Mouse (Mus musculus): ENCODE data around the gene Pik3c2b. TPM values are rescaled to one million over a fixed set of nuclear protein-coding genes. Genes with fewer than 3 reads are reported as not detected.

The Pik3c2b gene
- polyA plus RNA-seq, 1 experiment from 2014 or later, result 22.0 TPM

DNA sequence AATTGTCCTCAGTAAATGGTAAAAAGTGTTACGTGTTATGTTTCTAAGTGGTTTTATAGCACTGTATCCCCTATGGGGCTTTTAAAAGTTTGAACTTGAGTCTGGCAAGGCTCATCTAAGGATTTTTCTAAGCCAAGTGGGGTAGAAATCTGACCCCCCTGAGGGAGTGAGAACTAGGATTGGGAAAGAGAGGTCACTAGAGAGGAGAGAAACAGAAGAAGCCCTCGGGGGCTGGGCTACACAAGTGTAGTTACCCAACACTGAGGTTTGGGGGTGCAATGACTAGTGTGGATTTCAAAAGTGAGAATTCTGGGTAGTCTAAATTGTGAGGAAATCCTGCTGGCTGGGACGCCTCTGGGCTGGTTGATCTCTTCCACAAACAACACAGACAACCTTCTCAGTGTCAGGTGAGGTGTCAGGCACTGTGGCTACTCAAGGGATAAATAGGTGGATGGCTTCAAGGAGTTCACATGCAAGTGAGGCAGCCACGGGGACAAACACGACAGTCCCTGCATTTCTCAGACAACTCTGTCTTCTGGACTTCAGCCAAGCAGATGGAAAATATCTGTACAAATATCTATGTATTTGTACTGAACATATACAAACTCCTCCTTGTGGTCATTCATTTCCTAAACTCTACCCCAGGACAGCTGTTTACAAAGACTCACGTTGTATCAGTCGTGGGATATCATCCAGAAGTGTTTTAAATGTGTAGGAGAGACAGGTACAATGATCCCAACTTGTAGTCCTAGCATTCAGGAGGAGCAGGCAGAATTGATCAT lies 74.7 kb downstream of the Pik3c2b start:
- H3K4me2 ChIP-seq, result no peak overlapping the region
- H3K36me3 ChIP-seq (replicated peaks), result no peaks in the 10 kb centered on the region
- H3K9ac ChIP-seq, result no peak overlapping the region
- H3K4me3 ChIP-seq (replicated peaks), result no peak overlapping the region
- ATAC-seq (ENCODE audit: low FRiP score), result no peak
- no peaks in the 10 kb centered on the region for H3K27me3 ChIP-seq
- no peak overlapping the region for H3K27ac ChIP-seq
- H3K4me1 ChIP-seq, result no peaks in the 10 kb centered on the region
- 74% methylated on average over 7 of the region's 7 CpGs for WGBS
- 0 out of 2 replicates have a peak, but pooled peaks cover under 1% of the 10 kb centered on the region for H3K9me3 ChIP-seq

DNA sequence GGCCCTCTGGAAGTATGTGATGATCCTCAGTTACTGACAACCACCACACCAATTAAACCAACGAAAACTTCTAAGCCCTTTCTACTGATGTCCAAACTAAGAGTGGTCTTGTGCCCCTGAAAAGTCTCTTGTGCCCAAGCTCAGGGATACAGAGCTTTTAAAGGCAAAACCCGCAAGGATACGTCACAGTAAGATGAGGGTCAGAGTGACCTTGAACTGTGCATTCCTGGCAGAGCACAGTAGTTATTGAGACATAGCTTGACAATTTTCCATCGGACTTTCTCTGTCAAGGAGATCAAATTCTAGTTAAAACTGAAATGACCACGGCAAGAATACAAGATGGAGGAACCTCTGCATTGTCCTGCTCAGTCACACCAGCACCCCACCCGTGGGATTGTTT lies 75.8 kb downstream of the Pik3c2b start:
- Histone ChIP-seq H3K27ac (no peak overlapping the region), H3K4me3 (replicated peaks) (no peak overlapping the region), H3K36me3 (replicated peaks) (no peaks in the 10 kb centered on the region), H3K9ac (no peak overlapping the region), H3K9me3 (no peaks in the 10 kb centered on the region), H3K4me2 (no peak overlapping the region), H3K4me1 (no peaks in the 10 kb centered on the region), H3K27me3 (no peaks in the 10 kb centered on the region)
- WGBS, result 69% methylated on average over 6 of the region's 6 CpGs
- no peak for ATAC-seq (ENCODE audit: low FRiP score)

DNA sequence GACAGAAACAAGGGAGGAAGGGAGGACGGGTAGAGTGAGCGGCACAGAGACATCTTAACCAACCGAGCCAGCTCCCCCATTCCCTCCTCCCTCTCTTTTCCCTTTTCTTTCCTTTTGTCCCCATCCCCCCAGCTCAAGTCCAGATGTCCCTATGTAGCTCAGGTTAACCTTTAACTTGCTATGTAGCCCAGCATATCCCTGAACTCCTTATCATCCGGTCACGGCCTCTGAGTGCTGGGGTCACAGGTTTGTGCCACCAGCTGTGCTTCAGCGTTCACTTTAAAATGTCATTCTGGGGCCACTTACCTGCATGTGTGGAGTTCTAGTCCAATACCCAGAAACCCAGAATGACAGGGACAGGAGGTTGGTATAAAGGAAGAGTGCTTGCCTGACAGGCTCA lies 78.7 kb downstream of the Pik3c2b start:
- no peak overlapping the region for H3K9ac ChIP-seq
- no peak for ATAC-seq (ENCODE audit: low FRiP score)
- H3K4me2 ChIP-seq, result no peak overlapping the region
- H3K27me3 ChIP-seq, result no peaks in the 10 kb centered on the region
- peaks cover 2% of the 10 kb centered on the region for H3K4me1 ChIP-seq
- no peaks in the 10 kb centered on the region for H3K36me3 ChIP-seq (replicated peaks)
- H3K9me3 ChIP-seq, result no peaks in the 10 kb centered on the region
- H3K4me3 ChIP-seq (replicated peaks), result no peak overlapping the region
- no peak overlapping the region for H3K27ac ChIP-seq
- 85% methylated on average over 6 of the region's 6 CpGs for WGBS

DNA sequence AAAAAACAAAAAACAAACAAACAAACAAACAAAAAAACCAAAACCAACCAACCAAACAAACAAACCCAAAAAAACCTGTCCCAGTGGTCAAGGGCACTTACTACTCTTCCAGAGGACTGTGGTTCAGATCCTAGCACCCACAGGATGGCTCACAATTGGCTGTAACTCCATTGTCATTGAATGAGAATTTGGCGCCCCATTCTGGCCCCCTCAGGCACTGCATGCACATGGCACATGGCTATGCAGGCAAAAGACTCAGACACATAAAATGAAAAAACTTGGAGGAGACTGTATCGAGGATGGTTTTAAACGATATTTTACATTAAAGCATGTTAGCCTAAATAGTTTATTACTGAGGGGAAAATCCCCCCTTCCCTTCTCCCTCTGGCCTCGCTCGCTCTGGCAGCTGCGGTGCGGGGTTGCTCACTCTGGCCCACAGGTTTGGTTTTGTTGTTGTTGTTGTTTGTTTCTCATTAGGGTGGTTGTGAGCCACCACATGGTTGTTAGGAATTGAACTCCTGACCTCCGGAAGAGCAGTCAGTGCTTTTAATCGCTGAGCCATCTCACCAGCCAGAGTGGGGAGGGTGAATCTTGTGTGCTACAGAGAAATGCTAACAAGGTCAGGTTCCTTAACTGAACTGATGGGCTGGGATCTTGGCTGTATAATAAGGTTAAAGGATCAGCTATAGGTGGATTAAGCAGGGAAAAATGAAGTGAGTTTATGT lies 80.3 kb downstream of the Pik3c2b start:
- H3K4me3 ChIP-seq (replicated peaks), result no peak overlapping the region
- no peak for ATAC-seq (ENCODE audit: low FRiP score)
- 89% methylated on average over 9 of the region's 9 CpGs for WGBS
- no peak overlapping the region for H3K4me2 ChIP-seq
- H3K27me3 ChIP-seq, result no peaks in the 10 kb centered on the region
- peaks cover 17% of the 10 kb centered on the region for H3K4me1 ChIP-seq
- no peak overlapping the region for H3K27ac ChIP-seq
- H3K9me3 ChIP-seq, result no peaks in the 10 kb centered on the region
- no peaks in the 10 kb centered on the region for H3K36me3 ChIP-seq (replicated peaks)
- no peak overlapping the region for H3K9ac ChIP-seq

DNA sequence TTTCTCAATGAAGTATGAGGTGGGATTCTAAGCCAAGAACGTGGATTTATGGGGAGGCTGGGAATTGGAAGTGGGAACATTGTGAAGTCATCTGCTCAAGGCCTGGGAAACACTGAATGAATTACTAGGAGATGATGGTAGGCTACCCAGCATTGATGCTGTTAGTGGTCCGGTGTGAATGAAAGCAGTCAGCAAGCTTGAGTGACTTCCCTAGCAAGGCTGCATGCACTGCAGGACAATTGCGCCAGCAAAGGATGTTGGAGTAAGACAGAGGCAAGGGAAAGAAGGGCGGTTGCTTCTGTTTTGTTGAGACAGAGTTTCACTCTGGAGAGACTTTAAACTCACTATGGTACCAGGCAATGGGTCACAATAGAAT lies 80.9 kb downstream of the Pik3c2b start:
- no peaks in the 10 kb centered on the region for H3K27me3 ChIP-seq
- ATAC-seq (ENCODE audit: low FRiP score), result no peak
- H3K9me3 ChIP-seq, result no peaks in the 10 kb centered on the region
- no peak overlapping the region for H3K27ac ChIP-seq
- no peak overlapping the region for H3K9ac ChIP-seq
- no peaks in the 10 kb centered on the region for H3K36me3 ChIP-seq (replicated peaks)
- no peak overlapping the region for H3K4me3 ChIP-seq (replicated peaks)
- 71% methylated on average over 4 of the region's 4 CpGs for WGBS
- peaks cover 17% of the 10 kb centered on the region for H3K4me1 ChIP-seq
- H3K4me2 ChIP-seq, result no peak overlapping the region

DNA sequence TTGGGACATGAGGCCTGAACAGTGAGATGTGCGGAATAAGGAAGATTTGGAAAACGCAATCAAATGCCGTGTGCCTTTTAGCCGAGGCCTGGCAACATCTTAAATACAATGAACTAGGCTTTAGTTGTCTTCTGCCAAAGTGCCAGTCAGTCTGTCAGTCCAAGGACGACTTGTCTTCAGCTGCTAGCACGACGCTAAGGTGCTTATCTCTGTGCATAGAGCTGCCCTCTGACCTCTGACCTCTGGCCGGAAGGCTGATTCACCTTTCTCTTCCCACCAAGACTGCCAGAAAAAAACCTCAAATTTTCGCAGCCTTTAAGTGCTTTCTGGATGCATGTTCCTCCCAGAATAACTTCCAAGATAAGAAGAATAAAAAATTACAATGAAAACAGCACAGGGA lies 81.9 kb downstream of the Pik3c2b start:
- peaks cover 20% of the 10 kb centered on the region for H3K4me1 ChIP-seq
- H3K27ac ChIP-seq, result no peak overlapping the region
- H3K4me3 ChIP-seq (replicated peaks), result no peak overlapping the region
- no peaks in the 10 kb centered on the region for H3K36me3 ChIP-seq (replicated peaks)
- ATAC-seq (ENCODE audit: low FRiP score), result no peak
- 58% methylated on average over 9 of the region's 9 CpGs for WGBS
- no peak overlapping the region for H3K4me2 ChIP-seq
- H3K9me3 ChIP-seq, result no peaks in the 10 kb centered on the region
- H3K9ac ChIP-seq, result no peak overlapping the region
- H3K27me3 ChIP-seq, result no peaks in the 10 kb centered on the region

DNA sequence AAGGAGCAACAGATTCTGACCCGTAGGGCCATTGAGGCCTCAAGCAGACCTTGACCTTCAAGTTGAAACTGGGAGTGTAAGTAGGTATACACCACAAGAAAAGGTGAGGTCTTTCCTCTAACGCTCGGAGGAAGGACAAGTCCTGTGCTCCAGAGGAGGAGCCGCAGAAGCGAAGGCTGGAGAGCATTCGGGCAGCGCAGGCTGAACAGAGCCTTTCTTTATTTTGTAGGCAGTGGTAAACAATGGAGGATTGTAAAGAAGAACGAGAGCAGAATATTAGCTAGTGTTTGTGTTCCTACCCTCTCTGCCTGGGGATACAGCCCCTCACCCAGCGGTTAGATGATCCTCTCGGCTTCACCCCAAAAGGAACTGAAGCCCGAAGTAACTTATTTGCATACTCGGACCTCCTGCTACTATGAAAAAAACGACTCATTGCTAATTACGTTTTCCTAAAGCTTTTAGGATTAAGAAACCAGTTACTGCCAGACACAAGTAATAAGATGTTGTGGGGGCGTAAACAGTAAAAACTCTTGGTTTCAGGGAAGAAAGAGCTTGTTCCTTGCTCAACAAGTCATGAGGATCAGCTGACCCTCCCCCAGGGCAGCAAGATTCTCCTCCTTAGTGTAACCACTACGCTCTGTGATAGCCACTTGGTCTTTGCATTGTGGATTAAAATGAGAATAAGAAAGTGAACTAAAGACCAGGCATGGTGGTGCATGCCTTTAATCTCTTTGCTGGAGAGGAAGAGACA lies 84.2 kb downstream of the Pik3c2b start:
- no peaks in the 10 kb centered on the region; the same call in 1 of the 2 replicates for H3K36me3 ChIP-seq (replicated peaks)
- no peak overlapping the region for H3K9ac ChIP-seq
- peaks cover 43% of the 10 kb centered on the region for H3K4me1 ChIP-seq
- WGBS, result 8% methylated on average over 16 of the region's 16 CpGs
- H3K9me3 ChIP-seq, result no peaks in the 10 kb centered on the region
- H3K4me2 ChIP-seq, result peak overlapping the region; percentile 25
- H3K4me3 ChIP-seq (replicated peaks), result no peak overlapping the region
- no peak for ATAC-seq (ENCODE audit: low FRiP score)
- H3K27me3 ChIP-seq, result no peaks in the 10 kb centered on the region
- peak overlapping the region; percentile 97 for H3K27ac ChIP-seq

DNA sequence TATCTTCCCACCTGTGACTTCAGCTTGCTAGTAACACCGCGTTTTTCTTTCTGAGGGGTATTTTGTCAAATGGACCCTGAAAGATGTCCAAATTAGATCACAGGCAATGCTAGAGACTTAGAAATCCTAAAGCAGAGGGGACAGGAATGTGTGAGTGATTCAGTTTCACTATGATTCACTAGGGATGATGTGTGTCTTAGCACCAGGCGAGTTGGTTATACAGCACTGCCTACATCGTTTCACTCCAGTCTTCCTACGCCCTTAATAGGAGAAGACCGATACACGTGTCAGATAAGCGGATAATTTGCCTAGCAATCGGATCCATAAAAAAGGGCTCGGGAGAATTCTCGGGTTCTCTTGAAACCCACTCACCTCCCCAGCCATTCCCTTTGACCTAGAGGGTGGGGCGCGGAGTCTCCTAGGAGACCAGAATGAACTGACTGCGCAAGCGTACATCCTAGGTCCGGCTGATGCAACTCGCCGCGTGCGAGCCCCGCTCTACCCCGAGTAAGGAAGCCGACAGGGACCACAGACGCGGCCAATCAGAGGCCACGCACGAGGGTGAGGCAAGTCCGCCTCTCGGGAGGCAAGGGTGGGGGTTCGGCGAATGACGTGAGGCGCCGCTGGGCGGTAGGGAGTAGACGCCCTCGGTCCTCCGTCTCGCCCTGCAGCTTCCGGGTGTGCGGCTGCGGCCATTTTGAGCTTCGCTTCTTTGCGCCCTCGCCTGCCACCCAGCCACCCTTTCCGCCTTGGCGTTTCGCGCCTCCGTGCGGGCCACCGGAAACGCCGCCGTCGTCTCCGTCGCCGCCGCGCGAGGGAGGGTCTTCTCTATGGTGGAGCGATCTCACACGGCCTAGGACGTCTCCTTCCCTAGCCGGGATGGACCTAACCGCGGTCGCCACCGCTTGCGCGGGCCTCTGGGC lies 85.4 kb downstream of the Pik3c2b start, which contains the start of gene Ppp1r15b:
Gene Ppp1r15b (plus strand): TSS at position 506 of the 923 bp plus-strand sequence.
- Histone ChIP-seq H3K4me3 (replicated peaks) (peak within 1 kb of the TSS; percentile 95), H3K36me3 (replicated peaks) (peaks cover 3% of the 10 kb centered on the region; the same call in 1 of the 2 replicates), H3K4me1 (peaks cover 54% of the 10 kb centered on the region), H3K27me3 (no peaks in the 10 kb centered on the region), H3K9ac (peak within 1 kb of the TSS; percentile 97), H3K9me3 (no peaks in the 10 kb centered on the region), H3K27ac (peak within 1 kb of the TSS; percentile 97), H3K4me2 (peak within 1 kb of the TSS; percentile 99)
- ATAC-seq (ENCODE audit: low FRiP score), result peak; percentile 99
- under 1% methylated on average over 72 of the region's 72 CpGs for WGBS

DNA sequence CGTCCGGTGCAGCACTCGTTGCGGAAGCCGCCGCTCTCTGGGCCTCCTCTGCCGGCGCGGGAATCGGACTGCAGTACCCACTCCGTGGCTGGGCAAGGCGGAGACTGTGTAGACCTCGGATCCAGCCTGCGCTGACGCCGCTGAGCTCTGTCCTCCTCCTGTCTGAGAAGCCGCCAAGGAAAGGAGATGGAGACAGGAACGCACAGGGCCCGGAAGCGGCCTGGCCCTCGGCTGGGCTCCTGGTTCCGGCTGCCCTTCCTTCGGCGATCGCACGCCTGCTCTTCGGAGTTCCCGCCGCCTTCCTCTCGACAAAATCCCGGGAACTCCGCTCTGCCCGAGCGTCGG lies 86.1 kb downstream of the Pik3c2b start:
- no peak for ATAC-seq (ENCODE audit: low FRiP score)
- peaks cover 59% of the 10 kb centered on the region for H3K4me1 ChIP-seq
- peak overlapping the region; percentile 95 for H3K4me3 ChIP-seq (replicated peaks)
- H3K9ac ChIP-seq, result peak overlapping the region; percentile 97
- peak overlapping the region; percentile 99 for H3K4me2 ChIP-seq
- H3K27ac ChIP-seq, result peak overlapping the region; percentile 97
- H3K9me3 ChIP-seq, result no peaks in the 10 kb centered on the region
- under 1% methylated on average over 35 of the region's 35 CpGs for WGBS
- no peaks in the 10 kb centered on the region for H3K27me3 ChIP-seq
- peaks cover 8% of the 10 kb centered on the region for H3K36me3 ChIP-seq (replicated peaks)

DNA sequence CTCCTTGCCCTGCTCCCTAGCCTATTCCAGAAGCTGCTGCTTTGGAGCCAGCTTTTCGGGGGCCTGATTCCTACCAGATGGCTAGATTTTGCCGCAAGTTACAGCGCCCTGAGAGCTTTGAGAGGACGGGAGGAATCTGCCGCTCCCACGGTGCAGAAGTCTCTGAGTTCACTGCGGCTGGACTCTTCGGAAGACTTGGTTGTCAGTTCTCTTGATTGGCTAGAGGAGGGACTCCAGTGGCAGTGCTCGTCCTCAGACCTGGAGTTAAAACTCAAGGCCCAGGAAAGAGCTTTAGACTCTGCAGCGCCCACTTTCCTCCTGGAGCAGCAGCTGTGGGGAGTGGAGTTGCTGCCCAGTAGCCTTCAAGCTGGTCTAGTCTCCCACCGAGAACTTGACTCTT lies 86.5 kb downstream of the Pik3c2b start:
- Histone ChIP-seq H3K27ac (peak overlapping the region; percentile 97), H3K4me1 (peaks cover 59% of the 10 kb centered on the region), H3K4me3 (replicated peaks) (peak overlapping the region; percentile 95), H3K9ac (peak overlapping the region; percentile 97), H3K27me3 (no peaks in the 10 kb centered on the region), H3K36me3 (replicated peaks) (peaks cover 12% of the 10 kb centered on the region), H3K4me2 (peak overlapping the region; percentile 99), H3K9me3 (no peaks in the 10 kb centered on the region)
- 0% methylated on average over 11 of the region's 11 CpGs for WGBS
- no peak for ATAC-seq (ENCODE audit: low FRiP score)

DNA sequence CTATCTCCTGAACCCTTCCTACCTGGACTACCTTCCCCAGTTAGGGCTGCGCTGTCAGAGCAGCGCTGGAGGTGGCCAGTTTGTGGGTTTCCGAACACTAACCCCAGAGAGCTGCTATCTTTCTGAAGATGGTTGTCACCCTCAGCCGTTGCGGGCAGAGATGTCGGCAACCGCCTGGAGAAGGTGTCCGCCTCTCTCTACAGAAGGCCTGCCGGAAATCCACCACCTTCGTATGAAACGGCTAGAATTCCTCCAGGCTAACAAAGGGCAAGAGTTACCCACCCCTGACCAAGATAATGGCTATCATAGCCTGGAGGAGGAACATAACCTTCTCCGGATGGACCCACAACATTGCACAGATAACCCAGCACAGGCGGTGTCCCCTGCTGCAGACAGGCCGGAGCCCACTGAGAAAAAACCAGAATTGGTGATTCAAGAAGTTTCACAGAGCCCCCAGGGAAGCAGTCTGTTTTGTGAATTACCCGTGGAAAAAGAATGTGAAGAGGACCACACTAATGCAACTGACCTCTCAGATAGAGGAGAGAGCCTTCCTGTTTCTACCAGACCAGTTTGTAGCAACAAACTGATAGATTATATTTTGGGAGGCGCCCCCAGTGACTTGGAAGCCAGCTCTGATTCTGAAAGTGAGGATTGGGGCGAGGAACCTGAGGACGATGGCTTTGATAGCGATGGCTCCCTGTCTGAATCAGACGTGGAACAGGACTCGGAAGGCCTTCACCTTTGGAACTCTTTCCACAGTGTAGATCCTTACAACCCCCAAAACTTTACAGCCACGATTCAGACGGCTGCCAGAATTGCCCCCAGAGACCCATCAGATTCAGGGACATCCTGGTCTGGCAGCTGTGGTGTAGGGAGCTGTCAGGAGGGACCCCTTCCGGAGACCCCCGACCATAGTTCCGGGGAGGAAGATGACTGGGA lies 87.2 kb downstream of the Pik3c2b start:
- peak overlapping the region; percentile 99 for H3K4me2 ChIP-seq
- no peaks in the 10 kb centered on the region for H3K27me3 ChIP-seq
- H3K36me3 ChIP-seq (replicated peaks), result peaks cover 19% of the 10 kb centered on the region
- no peak for ATAC-seq (ENCODE audit: low FRiP score)
- 22% methylated on average over 26 of the region's 26 CpGs for WGBS
- H3K27ac ChIP-seq, result peak overlapping the region; percentile 97; the same call in 1 of the 2 replicates
- H3K9me3 ChIP-seq, result no peaks in the 10 kb centered on the region
- H3K4me1 ChIP-seq, result peaks cover 59% of the 10 kb centered on the region
- H3K9ac ChIP-seq, result peak overlapping the region; percentile 97
- H3K4me3 ChIP-seq (replicated peaks), result peak overlapping the region; percentile 95

All from forebrain, embryonic 12.5 days (tissue).